Mouse (Mus musculus): Measurements from ENCODE around the gene Ikzf2. TPM values are rescaled to one million over a fixed set of nuclear protein-coding genes. Genes with fewer than 3 reads are reported as not detected.

Gene Ikzf2
- polyA plus RNA-seq, 1 experiment from 2014 or later: 3.2 TPM

DNA sequence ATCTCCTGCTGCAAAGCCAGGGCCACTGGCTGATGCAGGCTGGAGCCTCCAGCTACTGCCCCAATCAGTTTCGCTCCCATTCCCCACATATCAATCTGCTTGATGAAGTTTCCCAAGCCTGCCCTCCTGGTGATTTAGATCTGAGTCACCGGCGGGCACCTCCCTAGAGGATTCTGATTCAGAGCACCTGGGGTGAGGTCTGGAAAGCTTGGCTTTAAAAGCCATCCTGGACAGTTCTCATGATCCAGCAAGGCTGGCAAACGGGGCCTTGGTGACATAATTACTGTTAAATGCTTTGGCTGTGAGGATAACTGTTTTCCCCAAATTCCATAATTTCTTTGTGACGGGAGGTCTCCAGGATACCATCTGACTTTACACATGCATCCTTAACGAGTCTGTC is 29.0 kb downstream of the Ikzf2 start:
- 39% methylated on average over 6 of the region's 6 CpGs for WGBS
- no peak overlapping the region for H3K4me2 ChIP-seq
- no peak overlapping the region for H3K4me3 ChIP-seq

DNA sequence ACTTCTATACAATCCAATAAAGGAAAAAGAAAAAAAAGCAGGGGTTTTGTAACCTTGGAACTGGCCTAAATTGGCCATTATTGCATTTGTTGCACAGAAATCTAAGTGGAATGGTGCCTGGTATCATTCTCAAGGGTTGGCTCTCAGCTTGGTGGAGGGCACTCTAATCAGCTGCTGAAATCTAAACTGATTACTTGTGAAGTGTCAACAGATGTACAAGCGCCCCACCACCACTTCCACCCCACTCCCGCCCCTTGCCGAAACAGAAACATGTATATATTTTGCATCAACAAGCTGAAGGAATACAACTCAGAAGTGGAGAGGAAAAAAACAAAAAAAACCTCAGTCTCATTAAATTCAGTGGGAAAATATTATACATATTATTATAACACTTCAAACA is 29.6 kb downstream of the Ikzf2 start:
- no peaks in the 10 kb centered on the region for H3K4me1 ChIP-seq
- no peak for ATAC-seq (ENCODE audit: insufficient number of reproducible peaks, low FRiP score, low TSS enrichment, low read depth)
- H3K4me3 ChIP-seq: no peak overlapping the region
- H3K9ac ChIP-seq: no peak overlapping the region
- no peaks in the 10 kb centered on the region for H3K36me3 ChIP-seq
- no peak overlapping the region for H3K4me2 ChIP-seq
- H3K27me3 ChIP-seq: no peaks in the 10 kb centered on the region
- no peaks in the 10 kb centered on the region for H3K9me3 ChIP-seq
- WGBS: 73% methylated on average over 3 of the region's 3 CpGs
- no peak overlapping the region for H3K27ac ChIP-seq

More for the DNA sequence above, 29.0 kb downstream of the Ikzf2 start:
- Histone ChIP-seq H3K36me3 (no peaks in the 10 kb centered on the region), H3K9ac (no peak overlapping the region), H3K4me1 (no peaks in the 10 kb centered on the region), H3K27me3 (no peaks in the 10 kb centered on the region), H3K9me3 (no peaks in the 10 kb centered on the region), H3K27ac (no peak overlapping the region)
- no peak for ATAC-seq (ENCODE audit: insufficient number of reproducible peaks, low FRiP score, low TSS enrichment, low read depth)

DNA sequence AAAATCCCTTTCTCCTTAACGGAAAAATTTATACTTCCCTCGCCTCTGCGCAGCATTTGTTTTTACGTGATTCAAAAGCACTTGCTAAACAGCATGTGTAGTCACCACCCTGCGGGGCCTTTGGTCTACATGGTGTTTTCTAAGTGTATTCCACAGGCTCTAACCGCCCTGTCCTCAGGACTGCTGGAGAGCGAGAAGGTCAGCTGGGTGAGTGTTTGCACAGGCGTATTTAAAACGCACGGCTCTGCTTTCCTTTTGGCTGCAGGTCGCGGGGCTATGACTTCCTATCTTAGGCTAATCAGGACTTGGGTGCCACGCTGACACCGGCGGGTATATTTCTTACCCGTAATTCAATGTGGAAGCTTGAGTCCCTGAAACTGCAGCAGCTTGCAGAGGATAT is 30.1 kb downstream of the Ikzf2 start:
- no peaks in the 10 kb centered on the region for H3K9me3 ChIP-seq
- no peak overlapping the region for H3K9ac ChIP-seq
- no peaks in the 10 kb centered on the region for H3K27me3 ChIP-seq
- no peak overlapping the region for H3K4me2 ChIP-seq
- no peaks in the 10 kb centered on the region for H3K4me1 ChIP-seq
- no peak for ATAC-seq (ENCODE audit: insufficient number of reproducible peaks, low FRiP score, low TSS enrichment, low read depth)
- no peak overlapping the region for H3K4me3 ChIP-seq
- WGBS: 41% methylated on average over 16 of the region's 16 CpGs
- H3K36me3 ChIP-seq: no peaks in the 10 kb centered on the region
- no peak overlapping the region for H3K27ac ChIP-seq

DNA sequence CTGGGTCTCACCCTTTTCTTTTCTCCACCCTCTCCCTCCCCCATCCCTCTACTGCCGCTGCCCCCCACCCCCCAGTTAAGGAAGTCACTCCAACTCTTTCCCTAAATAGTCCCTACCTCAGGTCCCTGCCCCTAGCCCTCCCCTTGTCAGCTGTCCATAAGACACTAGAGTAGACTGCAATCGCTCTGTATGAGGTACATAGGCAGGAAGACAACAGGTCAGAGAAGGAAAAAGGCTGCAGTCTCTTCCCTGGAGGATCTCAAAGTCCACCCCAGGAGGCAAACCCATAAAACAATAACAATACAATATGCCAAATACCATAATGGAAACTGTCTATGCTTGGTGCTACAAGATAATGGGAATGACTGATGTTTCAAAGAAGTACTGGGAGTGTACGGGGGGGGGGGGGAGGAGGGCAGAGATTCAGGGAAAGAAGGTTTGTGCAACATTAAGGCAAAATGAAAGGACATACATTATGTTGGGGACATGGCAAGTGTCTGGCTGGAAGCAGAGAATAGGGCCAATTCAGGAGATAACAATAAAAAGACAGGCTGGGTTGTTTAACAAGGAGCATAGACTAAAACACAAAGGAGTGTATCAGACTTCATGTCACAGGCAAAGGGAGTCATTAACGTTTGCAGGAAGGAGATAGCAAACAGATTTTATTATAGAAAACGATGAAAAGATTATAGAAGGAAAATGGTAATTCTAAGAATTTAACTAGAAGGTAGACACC is 30.8 kb downstream of the Ikzf2 start:
- WGBS: 72% methylated on average over 5 of the region's 5 CpGs
- Histone ChIP-seq H3K4me3 (no peak overlapping the region), H3K4me1 (no peaks in the 10 kb centered on the region), H3K9me3 (no peaks in the 10 kb centered on the region), H3K4me2 (no peak overlapping the region), H3K27ac (no peak overlapping the region), H3K36me3 (no peaks in the 10 kb centered on the region), H3K9ac (no peak overlapping the region), H3K27me3 (no peaks in the 10 kb centered on the region)
- ATAC-seq (ENCODE audit: insufficient number of reproducible peaks, low FRiP score, low TSS enrichment, low read depth): no peak

DNA sequence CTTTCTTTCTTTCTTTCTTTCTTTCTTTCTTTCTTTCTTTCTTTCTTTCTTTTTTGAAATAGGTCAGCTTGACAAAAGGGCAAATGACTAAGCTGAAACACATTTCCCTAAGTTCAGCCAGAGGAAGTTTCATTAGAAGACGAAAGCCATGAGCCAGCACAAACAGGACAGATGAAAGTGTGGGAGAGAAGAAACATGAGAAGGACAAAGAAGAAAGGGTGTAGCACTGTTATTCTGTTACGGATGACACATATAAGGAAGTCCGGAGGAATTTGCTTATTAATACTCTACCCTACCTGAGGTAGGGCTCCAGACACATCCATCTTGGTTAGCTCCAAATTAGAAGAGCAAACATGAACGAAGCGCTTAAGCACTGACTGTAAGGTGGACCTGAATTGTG is 31.7 kb downstream of the Ikzf2 start:
- Histone ChIP-seq H3K27ac (no peak overlapping the region), H3K4me2 (no peak overlapping the region), H3K36me3 (no peaks in the 10 kb centered on the region), H3K27me3 (no peaks in the 10 kb centered on the region), H3K9me3 (no peaks in the 10 kb centered on the region), H3K9ac (no peak overlapping the region), H3K4me3 (no peak overlapping the region), H3K4me1 (no peaks in the 10 kb centered on the region)
- WGBS: 77% methylated on average over 5 of the region's 5 CpGs
- ATAC-seq (ENCODE audit: insufficient number of reproducible peaks, low FRiP score, low TSS enrichment, low read depth): no peak

DNA sequence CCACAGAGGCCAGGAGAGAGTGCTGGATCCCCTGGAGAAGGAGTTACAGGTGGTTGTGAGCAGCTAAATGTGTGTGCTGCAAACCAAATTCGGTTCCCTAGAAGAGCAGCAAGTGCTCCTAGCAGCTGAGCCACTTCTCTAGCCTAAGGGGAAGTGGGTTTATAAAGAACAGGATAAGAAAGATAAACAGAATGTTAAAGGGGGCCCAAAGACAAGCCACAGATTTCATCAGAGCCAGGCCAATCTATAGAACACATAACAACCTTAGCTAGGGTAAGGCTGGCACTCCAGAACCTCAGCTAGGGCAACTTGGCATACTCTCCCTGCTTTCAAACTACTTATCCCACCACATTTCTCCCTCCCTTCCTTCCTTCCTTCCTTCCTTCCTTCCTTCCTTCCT is 32.1 kb downstream of the Ikzf2 start:
- no peak for ATAC-seq (ENCODE audit: insufficient number of reproducible peaks, low FRiP score, low TSS enrichment, low read depth)
- no peak overlapping the region for H3K4me3 ChIP-seq
- no peaks in the 10 kb centered on the region for H3K9me3 ChIP-seq
- no peak overlapping the region for H3K27ac ChIP-seq
- H3K4me1 ChIP-seq: no peaks in the 10 kb centered on the region
- no peak overlapping the region for H3K4me2 ChIP-seq
- no peak overlapping the region for H3K9ac ChIP-seq
- 82% methylated on average over 1 of the region's 1 CpGs for WGBS
- no peaks in the 10 kb centered on the region for H3K27me3 ChIP-seq
- no peaks in the 10 kb centered on the region for H3K36me3 ChIP-seq

DNA sequence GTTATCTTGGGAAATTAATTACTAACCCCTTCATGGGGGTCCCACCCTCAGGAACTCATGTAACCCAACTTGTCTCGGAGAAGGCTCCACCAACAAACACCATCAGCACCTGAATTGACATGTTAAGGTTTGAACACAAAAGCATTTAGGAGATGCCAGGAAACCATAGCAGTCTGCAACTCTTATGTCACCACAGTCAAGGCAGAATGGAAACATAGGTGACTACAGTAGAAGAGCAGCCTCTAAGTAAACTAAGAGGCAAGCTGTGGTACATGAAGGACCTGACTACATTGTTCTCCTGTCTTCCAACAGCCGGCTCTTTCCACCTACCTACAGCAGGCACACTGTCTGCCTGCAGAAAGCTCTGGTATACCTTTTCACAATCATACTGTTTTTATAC is 33.6 kb downstream of the Ikzf2 start:
- Histone ChIP-seq H3K9me3 (no peaks in the 10 kb centered on the region), H3K36me3 (no peaks in the 10 kb centered on the region), H3K27me3 (no peaks in the 10 kb centered on the region), H3K4me1 (no peaks in the 10 kb centered on the region), H3K4me2 (no peak overlapping the region), H3K9ac (no peak overlapping the region), H3K4me3 (no peak overlapping the region), H3K27ac (no peak overlapping the region)
- no peak for ATAC-seq (ENCODE audit: insufficient number of reproducible peaks, low FRiP score, low TSS enrichment, low read depth)
- 85% methylated on average over 2 of the region's 2 CpGs for WGBS

DNA sequence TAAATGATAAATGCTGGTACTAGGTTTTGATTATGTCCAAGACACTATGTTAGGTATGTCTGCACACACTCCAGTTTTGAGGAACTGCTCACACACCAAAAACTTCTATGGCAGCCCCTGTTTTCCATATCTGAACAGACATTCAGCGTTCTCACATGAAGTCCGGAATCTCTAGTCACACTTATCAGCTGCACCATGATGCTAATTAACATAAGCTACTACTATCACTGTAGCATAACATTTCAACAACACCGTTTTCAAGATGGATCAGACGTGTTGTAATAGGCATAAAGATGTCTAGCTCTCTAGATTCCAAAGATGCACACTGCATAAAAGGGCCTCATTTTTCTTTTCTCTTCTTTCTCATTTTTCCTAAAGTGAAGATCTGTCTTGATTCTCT is 43.9 kb downstream of the Ikzf2 start:
- Histone ChIP-seq H3K27me3 (no peaks in the 10 kb centered on the region), H3K4me1 (no peaks in the 10 kb centered on the region), H3K9ac (no peak overlapping the region), H3K36me3 (no peaks in the 10 kb centered on the region), H3K27ac (no peak overlapping the region), H3K4me3 (no peak overlapping the region), H3K4me2 (no peak overlapping the region), H3K9me3 (no peaks in the 10 kb centered on the region)
- ATAC-seq (ENCODE audit: insufficient number of reproducible peaks, low FRiP score, low TSS enrichment, low read depth): no peak
- 90% methylated on average over 4 of the region's 4 CpGs for WGBS

DNA sequence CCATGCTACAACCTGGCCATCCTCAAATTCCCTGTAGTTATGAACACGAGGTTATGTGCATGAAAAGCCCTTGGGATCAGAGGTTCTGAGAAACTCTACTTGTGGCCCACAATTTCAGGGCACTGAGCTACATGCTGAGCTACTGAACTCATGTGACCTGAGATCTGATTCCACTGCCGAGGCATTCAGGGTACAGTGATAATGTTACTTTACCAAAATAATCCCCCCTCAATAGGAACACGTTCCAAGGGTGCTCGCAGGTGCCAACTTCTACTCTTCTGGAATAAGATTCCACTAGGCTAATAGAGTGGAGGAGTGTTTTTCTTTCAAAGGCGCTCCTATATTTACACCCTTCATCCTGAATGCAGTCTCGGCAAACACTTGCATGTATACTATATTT is 45.1 kb downstream of the Ikzf2 start:
- no peak overlapping the region for H3K4me3 ChIP-seq
- H3K27ac ChIP-seq: no peak overlapping the region
- ATAC-seq (ENCODE audit: insufficient number of reproducible peaks, low FRiP score, low TSS enrichment, low read depth): no peak
- H3K4me1 ChIP-seq: no peaks in the 10 kb centered on the region
- H3K9me3 ChIP-seq: no peaks in the 10 kb centered on the region
- H3K27me3 ChIP-seq: no peaks in the 10 kb centered on the region
- 73% methylated on average over 6 of the region's 6 CpGs for WGBS
- H3K36me3 ChIP-seq: no peaks in the 10 kb centered on the region
- H3K9ac ChIP-seq: no peak overlapping the region
- no peak overlapping the region for H3K4me2 ChIP-seq

DNA sequence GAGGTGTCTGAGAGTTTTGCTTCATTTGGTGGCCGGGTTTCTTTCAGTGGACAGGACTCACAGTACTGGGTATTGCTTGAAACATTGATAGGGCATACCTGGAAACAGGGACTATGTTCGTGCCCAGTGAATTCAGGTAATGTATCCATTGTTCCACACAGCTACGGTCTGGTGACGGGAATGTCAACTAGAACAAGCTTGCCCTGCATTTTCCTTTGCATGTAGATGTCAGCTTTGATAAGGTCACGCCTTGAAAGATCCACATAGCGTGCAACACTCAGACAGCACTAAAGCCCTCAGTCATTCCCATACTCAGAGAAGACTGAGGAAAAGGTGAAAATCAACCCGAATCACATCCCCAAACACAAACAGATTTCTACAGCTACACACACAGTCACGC is 48.7 kb downstream of the Ikzf2 start:
- 64% methylated on average over 8 of the region's 8 CpGs for WGBS
- H3K36me3 ChIP-seq: no peaks in the 10 kb centered on the region
- H3K9ac ChIP-seq: no peak overlapping the region
- no peak overlapping the region for H3K4me3 ChIP-seq
- no peak overlapping the region; the same call in 1 of the 2 replicates for H3K4me2 ChIP-seq
- H3K27me3 ChIP-seq: no peaks in the 10 kb centered on the region
- no peaks in the 10 kb centered on the region for H3K9me3 ChIP-seq
- no peaks in the 10 kb centered on the region for H3K4me1 ChIP-seq
- no peak overlapping the region for H3K27ac ChIP-seq
- no peak for ATAC-seq (ENCODE audit: insufficient number of reproducible peaks, low FRiP score, low TSS enrichment, low read depth)

DNA sequence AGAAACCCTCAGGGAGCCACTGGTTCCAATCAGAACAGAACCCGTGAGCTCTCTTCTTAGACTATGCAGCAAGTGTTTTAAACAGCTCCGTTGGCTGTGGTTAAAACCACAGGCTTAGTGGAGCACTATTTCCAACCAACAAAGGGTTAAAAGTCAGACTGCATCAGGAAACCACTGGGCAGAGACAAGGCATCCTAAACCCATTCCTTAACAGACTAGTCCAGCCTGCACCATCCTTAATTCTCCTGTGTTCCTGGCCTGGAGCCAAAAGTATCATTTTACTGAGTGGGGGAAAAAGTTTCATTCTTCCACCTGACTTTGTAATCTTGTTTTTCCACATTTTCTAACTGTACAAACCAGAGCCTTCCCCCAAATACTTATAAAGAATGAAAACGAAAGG is 49.1 kb downstream of the Ikzf2 start:
- no peaks in the 10 kb centered on the region for H3K9me3 ChIP-seq
- no peak overlapping the region for H3K9ac ChIP-seq
- no peaks in the 10 kb centered on the region for H3K36me3 ChIP-seq
- no peak overlapping the region; the same call in 1 of the 2 replicates for H3K4me2 ChIP-seq
- no peak for ATAC-seq (ENCODE audit: insufficient number of reproducible peaks, low FRiP score, low TSS enrichment, low read depth)
- WGBS: 23% methylated on average over 3 of the region's 3 CpGs
- H3K4me1 ChIP-seq: no peaks in the 10 kb centered on the region
- no peak overlapping the region for H3K4me3 ChIP-seq
- no peaks in the 10 kb centered on the region for H3K27me3 ChIP-seq
- no peak overlapping the region for H3K27ac ChIP-seq

DNA sequence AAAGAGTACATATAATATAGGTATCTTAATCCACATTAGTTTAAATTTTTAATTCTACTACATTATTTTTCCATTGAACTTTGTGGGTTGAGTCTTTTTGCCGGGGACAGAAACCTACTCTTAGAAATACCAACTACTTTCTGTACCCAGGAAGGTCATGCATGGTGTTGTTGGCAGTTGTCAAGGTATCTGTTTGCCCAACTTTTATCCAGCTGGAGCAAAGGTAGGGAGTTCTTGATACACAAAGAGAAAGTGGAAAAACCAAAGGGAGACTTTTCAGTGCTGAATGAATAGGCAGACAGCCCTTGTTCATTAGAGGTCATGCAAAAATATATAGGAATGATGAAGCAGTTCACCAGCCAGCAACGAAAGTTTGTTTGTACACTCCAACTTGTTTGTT is 52.8 kb downstream of the Ikzf2 start:
- H3K9ac ChIP-seq: no peak overlapping the region
- H3K4me1 ChIP-seq: no peaks in the 10 kb centered on the region
- 90% methylated on average over 2 of the region's 2 CpGs for WGBS
- H3K27ac ChIP-seq: no peak overlapping the region
- no peak overlapping the region for H3K4me3 ChIP-seq
- H3K4me2 ChIP-seq: no peak overlapping the region
- ATAC-seq (ENCODE audit: insufficient number of reproducible peaks, low FRiP score, low TSS enrichment, low read depth): no peak
- no peaks in the 10 kb centered on the region for H3K27me3 ChIP-seq
- H3K9me3 ChIP-seq: no peaks in the 10 kb centered on the region
- no peaks in the 10 kb centered on the region for H3K36me3 ChIP-seq

DNA sequence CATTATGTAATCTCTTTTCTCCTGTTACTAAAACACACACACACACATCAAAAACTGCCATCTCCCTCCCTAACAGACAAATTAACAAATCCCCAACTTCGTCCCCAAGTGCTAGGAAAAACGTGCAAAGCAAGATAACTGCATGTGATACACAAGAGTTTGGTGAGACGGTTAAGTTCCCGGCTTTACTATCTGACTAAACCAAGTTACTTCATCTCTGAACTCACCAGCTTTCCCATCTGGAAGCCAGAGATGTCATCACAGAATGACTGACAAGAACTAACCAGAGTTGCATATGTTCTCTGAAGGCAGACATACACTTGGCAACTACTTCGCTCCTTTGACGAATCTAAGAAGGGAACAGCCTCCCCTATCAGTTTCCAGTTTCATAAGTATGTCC is 56.5 kb downstream of the Ikzf2 start:
- 57% methylated on average over 6 of the region's 6 CpGs for whole genome bisulfite sequencing
- Histone ChIP-seq H3K27ac (no peak overlapping the region), H3K4me1 (no peaks in the 10 kb centered on the region), H3K4me3 (no peak overlapping the region), H3K9ac (no peak overlapping the region), H3K36me3 (no peaks in the 10 kb centered on the region), H3K9me3 (no peaks in the 10 kb centered on the region), H3K4me2 (no peak overlapping the region), H3K27me3 (no peaks in the 10 kb centered on the region)
- no peak for ATAC-seq (ENCODE audit: insufficient number of reproducible peaks, low FRiP score, low TSS enrichment, low read depth)
